Mouse (Mus musculus) CH12.LX (cell line): Measurements from ENCODE around the gene Atl1. TPM values are rescaled to one million over a fixed set of nuclear protein-coding genes. Genes with fewer than 3 reads are reported as not detected.

Experiments used
- DNase-seq: peaks from one replicate; pipeline ENCODE4 v3.0.0-alpha.2; 2013; ENCODE audit errors: extremely low read depth
- H3K27ac ChIP-seq: 2 replicates; pipeline ENCODE4 v1.5.1; 2012; ENCODE audit warnings: low read depth, mild to moderate bottlenecking, control low read depth, moderate library complexity; ENCODE audit not compliant: insufficient read depth
- H3K27me3 ChIP-seq: replicated peaks from 2 replicates; pipeline ENCODE3; 2012; ENCODE audit warnings: inconsistent platforms
- H3K36me3 ChIP-seq, 2 experiments: replicated peaks in 1 of 2; 2 replicates each; pipeline versions ENCODE3 to v1.6.1; 2012; ENCODE audit warnings: inconsistent platforms in 1 of 2, low read length in 1 of 2, mild to moderate bottlenecking in 1 of 2, mixed read lengths in 1 of 2, moderate library complexity in 1 of 2; ENCODE audit not compliant: control insufficient read depth in 1 of 2, insufficient read depth in 1 of 2
- H3K4me1 ChIP-seq, 2 experiments: 2 replicates each; pipeline ENCODE4 v1.6.1; 2012; ENCODE audit warnings: inconsistent platforms in 1 of 2, moderate library complexity in 1 of 2; ENCODE audit not compliant: insufficient read depth in 2 of 2, control insufficient read depth in 1 of 2
- H3K4me2 ChIP-seq: 2 replicates; pipeline ENCODE4 v1.6.1; 2012; ENCODE audit warnings: low read depth, mild to moderate bottlenecking, control low read depth; ENCODE audit not compliant: poor library complexity, insufficient read depth, severe bottlenecking
- H3K4me3 ChIP-seq, 3 experiments: fragments of 150-350 bp in 1 of 3; sonication (generic) in 1 of 3; replicated peaks in 1 of 3; 2 replicates each; pipeline versions ENCODE3 to v1.5.1; 2011 to 2012; ENCODE audit warnings: low read depth in 2 of 3, low read length in 2 of 3, mild to moderate bottlenecking in 2 of 3, moderate library complexity in 2 of 3, control low read depth in 1 of 3, improper control_type of control experiment in 1 of 3, inconsistent platforms in 1 of 3, mixed read lengths in 1 of 3; ENCODE audit not compliant: poor library complexity in 1 of 3
- H3K79me2 ChIP-seq: replicated peaks from 2 replicates; pipeline ENCODE4 v1.6.1; 2012; ENCODE audit warnings: mild to moderate bottlenecking, moderate library complexity; ENCODE audit not compliant: control insufficient read depth, poor library complexity, insufficient read depth, severe bottlenecking; ENCODE audit errors: extremely low read depth
- H3K9ac ChIP-seq: 2 replicates; pipeline ENCODE4 v1.6.1; 2012; ENCODE audit warnings: low read depth, mild to moderate bottlenecking, control low read depth, moderate library complexity; ENCODE audit not compliant: insufficient read depth
- H3K9me3 ChIP-seq: replicated peaks from 2 replicates; pipeline ENCODE3; 2012; ENCODE audit warnings: low read length, inconsistent platforms, mixed read lengths
- ETS1 ChIP-seq: conservative IDR thresholded peaks from 2 replicates; pipeline ENCODE4 v1.6.1; 2012; ENCODE audit warnings: low read depth, mild to moderate bottlenecking, inconsistent platforms, low read length, improper control_type of control experiment, moderate library complexity
- GABPA ChIP-seq: IDR thresholded peaks from 2 replicates; pipeline ENCODE4 v1.6.1; 2012; ENCODE audit warnings: low read depth, low read length, improper control_type of control experiment, inconsistent platforms; ENCODE audit not compliant: insufficient replicate concordance
- IRF4 ChIP-seq: IDR thresholded peaks from 2 replicates; pipeline ENCODE4 v1.6.1; 2014; ENCODE audit warnings: low read depth, mild to moderate bottlenecking, inconsistent platforms, low read length, improper control_type of control experiment
- JUN ChIP-seq: IDR thresholded peaks from 2 replicates; pipeline ENCODE4 v1.6.1; 2011; ENCODE audit warnings: low read depth, mild to moderate bottlenecking, low read length, improper control_type of control experiment, moderate library complexity; ENCODE audit not compliant: insufficient read depth
- JUND ChIP-seq: conservative IDR thresholded peaks from 2 replicates; pipeline ENCODE4 v1.6.1; 2011; ENCODE audit warnings: low read depth, low read length, improper control_type of control experiment
- MAFK ChIP-seq: IDR thresholded peaks from 2 replicates; pipeline ENCODE4 v1.6.1; 2011; ENCODE audit warnings: low read length, improper control_type of control experiment; ENCODE audit not compliant: insufficient replicate concordance
- MAX ChIP-seq: IDR thresholded peaks from 2 replicates; pipeline ENCODE4 v1.6.1; 2011; ENCODE audit warnings: low read length, improper control_type of control experiment
- MXI1 ChIP-seq: IDR thresholded peaks from 2 replicates; pipeline ENCODE4 v1.6.1; 2011; ENCODE audit warnings: mild to moderate bottlenecking, low read depth, low read length, improper control_type of control experiment
- MYC ChIP-seq: IDR thresholded peaks from 2 replicates; pipeline ENCODE4 v1.6.1; 2011; ENCODE audit warnings: low read depth, mild to moderate bottlenecking, improper control_type of control experiment, low read length
- NRF1 ChIP-seq: IDR thresholded peaks from 2 replicates; pipeline ENCODE4 v1.6.1; 2014; ENCODE audit warnings: low read depth, mild to moderate bottlenecking, inconsistent platforms, low read length, improper control_type of control experiment, moderate library complexity
- POLR2AphosphoS2 ChIP-seq: IDR thresholded peaks from 2 replicates; pipeline ENCODE4 v1.6.1; 2011; ENCODE audit warnings: low read depth, low read length, improper control_type of control experiment
- RAD21 ChIP-seq: IDR thresholded peaks from 2 replicates; pipeline ENCODE4 v1.6.1; 2011; ENCODE audit warnings: low read depth, mild to moderate bottlenecking, low read length, improper control_type of control experiment, moderate library complexity
- RCOR1 ChIP-seq: conservative IDR thresholded peaks from 2 replicates; pipeline ENCODE4 v1.6.1; 2012; ENCODE audit warnings: low read depth, mild to moderate bottlenecking, inconsistent platforms, low read length, improper control_type of control experiment
- SIN3A ChIP-seq: IDR thresholded peaks from 2 replicates; pipeline ENCODE4 v1.6.1; 2012; ENCODE audit warnings: low read length, improper control_type of control experiment, inconsistent platforms
- TCF12 ChIP-seq: IDR thresholded peaks from 2 replicates; pipeline ENCODE4 v1.6.1; 2014; ENCODE audit warnings: low read depth, mild to moderate bottlenecking, inconsistent platforms, low read length, improper control_type of control experiment
- UBTF ChIP-seq: IDR thresholded peaks from 2 replicates; pipeline ENCODE4 v1.6.1; 2012; ENCODE audit warnings: low read depth, mild to moderate bottlenecking, inconsistent platforms, low read length, improper control_type of control experiment, moderate library complexity
- ZC3H11A ChIP-seq: IDR thresholded peaks from 2 replicates; pipeline ENCODE4 v1.6.1; 2012; ENCODE audit warnings: low read depth, mild to moderate bottlenecking, inconsistent platforms, low read length, improper control_type of control experiment
- dilution Hi-C: fragments of 300-500 bp; cut with MboI; formaldehyde crosslinking; loops from 2 replicates; pipeline ENCODE4 v1.14.3; 2020; ENCODE audit warnings: low sequenced_read_pairs; ENCODE audit not compliant: extremely low pct_unique_long_range_greater_than_20kb, extremely low pct_ligation_motif_present
- in situ Hi-C: fragments of 300-500 bp; cut with MboI; formaldehyde crosslinking; loops from 3 replicates; pipeline ENCODE4 v1.14.3; 2019; ENCODE audit warnings: low sequenced_read_pairs, low pct_ligation_motif_present, low pct_unique_long_range_greater_than_20kb, mixed read lengths
- polyA plus RNA-seq: library from polyadenylated mRNA; unstranded; fragments of >175 nt; gene quantifications from 2 replicates; pipeline ENCODE4 v1.2.1, GENCODE M21; 2012; ENCODE audit warnings: low read depth; ENCODE audit not compliant: insufficient read length
- total RNA-seq, 2 experiments: library from RNA; depleted of rRNA; stranded (reverse); fragments of 300-350 nt in 1 of 2; fragments of >200 nt in 1 of 2; gene quantifications; 2 replicates each; pipeline ENCODE4 v1.2.3; 2012 to 2014

Gene Atl1
- total and polyA plus RNA-seq, 3 experiments: 0.51 to 0.74 (median 0.64) TPM

DNA sequence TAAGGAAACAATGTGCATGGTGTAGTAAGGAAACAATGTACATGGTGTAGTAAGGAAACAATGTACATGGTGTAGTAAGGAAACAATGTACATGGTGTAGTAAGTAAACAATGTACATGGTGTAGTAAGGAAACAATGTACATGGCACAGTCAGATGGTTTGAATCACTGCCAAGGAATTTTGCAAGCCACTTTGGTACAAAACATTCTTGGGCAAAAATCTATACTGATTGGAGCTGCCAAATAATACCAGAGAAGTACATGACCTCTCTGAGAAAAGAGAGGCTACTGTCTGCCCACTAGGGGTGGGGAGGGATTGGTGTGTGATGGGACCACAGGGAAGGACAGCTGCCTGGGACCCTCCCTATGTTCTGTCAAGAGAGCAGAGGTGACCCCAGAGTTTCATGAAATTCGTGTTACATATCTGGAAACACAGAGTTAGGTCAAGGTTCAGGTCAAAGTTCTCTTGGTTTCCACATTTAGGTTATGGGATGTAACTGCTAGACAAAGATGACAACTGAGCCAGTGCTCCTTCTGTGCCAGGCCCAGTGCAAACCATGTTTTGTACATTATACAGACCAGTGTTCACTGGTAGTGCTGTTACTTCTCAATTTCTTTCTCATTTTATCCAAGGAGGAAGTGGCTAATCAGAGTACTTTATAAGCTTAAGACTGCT, 49.4 kb downstream of the Atl1 start:
- H3K27ac ChIP-seq: no peak overlapping the region
- dilution Hi-C loops (no loop called here), in situ Hi-C loops (no loop called here)
- H3K79me2 ChIP-seq: no peaks in the 10 kb centered on the region
- H3K4me3 ChIP-seq: no peak overlapping the region
- no peaks in the 10 kb centered on the region for H3K4me1 ChIP-seq
- no peaks in the 10 kb centered on the region for H3K36me3 ChIP-seq
- H3K27me3 ChIP-seq: no peaks in the 10 kb centered on the region
- no peak for DNase-seq
- H3K9me3 ChIP-seq: no peaks in the 10 kb centered on the region
- no peak for TF ChIP-seq MYC
- no peak overlapping the region for H3K4me2 ChIP-seq
- H3K9ac ChIP-seq: no peak overlapping the region

DNA sequence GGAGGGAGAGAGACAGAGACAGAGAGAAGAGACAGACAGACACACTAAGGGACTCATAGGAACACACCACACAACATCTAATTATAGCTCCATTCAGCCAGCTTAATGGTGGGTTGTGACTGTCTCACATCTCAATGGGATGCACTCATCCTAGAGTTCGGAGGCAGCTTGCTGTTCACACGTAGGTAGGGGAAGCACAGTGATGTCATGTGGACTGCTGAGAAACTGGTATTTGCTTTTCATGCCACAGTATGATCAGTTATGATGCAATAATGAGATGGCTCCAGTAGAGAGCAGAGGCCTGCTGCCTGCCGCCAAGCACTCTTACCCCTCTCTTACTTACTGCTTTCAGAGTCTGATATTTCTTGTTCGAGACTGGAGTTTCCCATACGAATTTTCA, 53.4 kb downstream of the Atl1 start:
- Histone ChIP-seq H3K36me3 (no peaks in the 10 kb centered on the region), H3K27me3 (no peaks in the 10 kb centered on the region), H3K79me2 (no peaks in the 10 kb centered on the region), H3K9ac (no peak overlapping the region), H3K9me3 (no peaks in the 10 kb centered on the region), H3K4me2 (no peak overlapping the region), H3K27ac (no peak overlapping the region), H3K4me1 (no peaks in the 10 kb centered on the region; a peak in 1 of 4 replicates), H3K4me3 (no peak overlapping the region)
- dilution Hi-C loops: no loop called here
- TF ChIP-seq UBTF: no peak
- TF ChIP-seq MAFK: no peak
- in situ Hi-C loops: no loop called here
- DNase-seq: no peak

DNA sequence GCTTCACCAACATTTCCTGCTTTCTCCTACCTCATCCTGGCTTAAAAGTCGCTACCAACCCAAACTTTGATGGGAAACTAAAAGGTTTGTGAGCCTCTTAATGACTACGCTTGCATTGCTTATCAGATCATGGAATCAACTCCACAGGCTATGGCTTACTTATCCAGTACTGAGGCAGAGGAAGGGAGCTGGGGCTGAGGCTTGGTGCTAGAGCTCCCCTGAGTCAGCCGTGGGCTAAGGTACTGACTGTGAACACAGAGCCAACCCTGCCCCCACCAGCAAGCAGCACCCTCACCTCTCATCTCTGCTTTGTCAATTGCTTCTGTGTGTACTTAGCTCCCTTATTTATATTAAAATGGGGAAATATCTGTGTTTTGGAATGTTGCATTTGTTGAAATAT, 55.1 kb downstream of the Atl1 start:
- Histone ChIP-seq H3K9me3 (no peaks in the 10 kb centered on the region), H3K4me2 (no peak overlapping the region), H3K27ac (no peak overlapping the region), H3K36me3 (no peaks in the 10 kb centered on the region), H3K4me3 (no peak overlapping the region), H3K79me2 (no peaks in the 10 kb centered on the region), H3K9ac (no peak overlapping the region), H3K27me3 (no peaks in the 10 kb centered on the region), H3K4me1 (no peaks in the 10 kb centered on the region; a peak in 1 of 4 replicates)
- no peak for TF ChIP-seq NRF1
- TF ChIP-seq RCOR1: no peak
- no peak for TF ChIP-seq GABPA
- no peak for TF ChIP-seq MXI1
- TF ChIP-seq IRF4: no peak
- no peak for TF ChIP-seq ETS1
- TF ChIP-seq TCF12: no peak
- no peak for TF ChIP-seq POLR2AphosphoS2
- no peak for TF ChIP-seq SIN3A
- TF ChIP-seq MAFK: no peak
- TF ChIP-seq JUN: no peak
- TF ChIP-seq RAD21: no peak
- TF ChIP-seq MAX: no peak
- TF ChIP-seq JUND: no peak
- TF ChIP-seq ZC3H11A: no peak
- dilution Hi-C loops: no loop called here
- no peak for DNase-seq
- in situ Hi-C loops: no loop called here
